16 mouse cellular contexts compared by ENCODE assay signal in the genomic region with DNA sequence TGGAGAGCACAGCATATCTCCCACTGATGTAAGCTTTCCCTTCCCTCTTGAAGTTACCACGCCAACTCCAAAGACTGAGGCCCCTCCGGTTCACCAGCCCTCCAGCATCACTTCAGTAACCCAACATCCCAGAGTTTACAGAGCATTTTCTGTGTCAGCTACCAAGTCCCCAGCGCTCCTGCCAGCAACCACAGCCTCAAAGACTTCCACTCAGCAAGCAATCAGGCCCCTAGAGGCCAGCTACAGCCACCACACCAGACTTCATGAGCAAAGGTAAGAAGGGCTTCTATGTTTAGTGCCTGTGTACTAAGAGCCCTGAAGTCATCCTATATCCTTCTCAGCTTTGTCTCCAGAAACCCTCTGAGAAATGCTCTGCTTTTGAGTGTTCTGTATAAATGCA. TPM values are rescaled to one million over a fixed set of nuclear protein-coding genes. Genes with fewer than 3 reads are reported as not detected.
"Had no signal": no experiment of that assay in that cellular context is flagged by ENCODE, and none has a peak within 500 bp of the region (broad histone marks: within the 10 kb centered on the region; RNA-seq: fewer than 3 reads in every experiment).

No protein-coding gene starts in this region.

- H3K4me3 ChIP-seq: limb, embryonic 10.5 days; liver, embryonic 15.5 days; midbrain, embryonic 12.5 days; neural tube, embryonic 13.5 days had no signal

- H3K27ac ChIP-seq: limb, embryonic 10.5 days; liver, embryonic 15.5 days; macrophage; midbrain, embryonic 12.5 days; neural tube, embryonic 13.5 days had no signal

- H3K9me3 ChIP-seq: limb, embryonic 10.5 days; liver, embryonic 15.5 days; midbrain, embryonic 12.5 days; neural tube, embryonic 13.5 days had no signal

- H3K36me3 ChIP-seq: limb, embryonic 10.5 days; liver, embryonic 15.5 days; midbrain, embryonic 12.5 days; neural tube, embryonic 13.5 days had no signal

- H3K4me2 ChIP-seq: liver, embryonic 11.5 days; liver, embryonic 15.5 days; midbrain, embryonic 12.5 days; neural tube, embryonic 13.5 days had no signal

- DNase-seq: thymus, adult 18-20 months; thymus, postnatal 14 days had no signal

- H3K9ac ChIP-seq: liver, embryonic 15.5 days; midbrain, embryonic 12.5 days; neural tube, embryonic 13.5 days had no signal

RNA-seq across cellular contexts. Expression of a gene that starts 10.4 kb away (rescaled TPM):
- total RNA-seq: layer of hippocampus, adult 8-10 months; left cerebral cortex, adult 18-20 months had no signal
- polyA plus RNA-seq: limb, embryonic 14.5 days; liver, embryonic 11.5 days; liver, embryonic 15.5 days; neural tube, embryonic 13.5 days had no signal

RNA-seq across cellular contexts. Expression of a gene that starts 11.3 kb away (rescaled TPM):
- total RNA-seq: layer of hippocampus, adult 8-10 months; layer of hippocampus, postnatal 14 days; left cerebral cortex, adult 18-20 months; left cerebral cortex, postnatal 10 days; megakaryocyte-erythroid progenitor cell, adult 5-6 weeks had no signal
- polyA plus RNA-seq: limb, embryonic 10.5 days; limb, embryonic 14.5 days; liver, embryonic 11.5 days; liver, embryonic 15.5 days; lung, adult 2 months; macrophage; midbrain, embryonic 12.5 days; midbrain, embryonic 16.5 days; neural tube, embryonic 13.5 days had no signal

RNA-seq across cellular contexts. Expression of a gene that starts 35.3 kb away (rescaled TPM):
- total RNA-seq: layer of hippocampus, adult 8-10 months; layer of hippocampus, postnatal 14 days; left cerebral cortex, adult 18-20 months; left cerebral cortex, postnatal 10 days; megakaryocyte-erythroid progenitor cell, adult 5-6 weeks had no signal
- polyA plus RNA-seq: limb, embryonic 10.5 days; limb, embryonic 14.5 days; liver, embryonic 11.5 days; liver, embryonic 15.5 days; lung, adult 2 months; macrophage; midbrain, embryonic 12.5 days; midbrain, embryonic 16.5 days; neural tube, embryonic 13.5 days had no signal

RNA-seq across cellular contexts. Expression of a gene that starts 49.4 kb away (rescaled TPM):
- total RNA-seq: layer of hippocampus, adult 8-10 months; layer of hippocampus, postnatal 14 days; left cerebral cortex, adult 18-20 months; megakaryocyte-erythroid progenitor cell, adult 5-6 weeks had no signal
- polyA plus RNA-seq: limb, embryonic 10.5 days; macrophage; midbrain, embryonic 12.5 days; midbrain, embryonic 16.5 days; neural tube, embryonic 13.5 days had no signal
